Mouse (Mus musculus): ENCODE data around the gene Gm21409. TPM values are rescaled to one million over a fixed set of nuclear protein-coding genes. Genes with fewer than 3 reads are reported as not detected.
"Not testable (repeated sequence)": the region's sequence is repeated elsewhere in the genome, so short reads cannot be mapped to it uniquely, and the experiment has no call there.

The Gm21409 gene
- polyA plus RNA-seq (2012; rRNA removed) (not detected in 2 replicates), polyA plus RNA-seq (2014; fragmentation: Nextera tagmentation; extraction: Ambion mirVana) (not detected in 2 replicates)

- not testable (repeated sequence) for H3K9me3 ChIP-seq (ENCODE audit: control insufficient read depth, low read length); H3K27me3 ChIP-seq (ENCODE audit: control insufficient read depth, insufficient read depth, low read length); DNase-seq (ENCODE audit: low read depth in 3 of 3, low spot score in 3 of 3); H3K4me2 ChIP-seq (ENCODE audit: low read depth); H3K4me3 ChIP-seq (ENCODE audit: insufficient read depth in 1 of 2, low read depth in 2 of 2, low read length in 2 of 2); ATAC-seq (ENCODE audit: insufficient read depth); H3K4me1 ChIP-seq (replicated peaks; ENCODE audit: control insufficient read depth in 2 of 2, insufficient read depth in 2 of 2, low read length in 1 of 2); H3K27ac ChIP-seq; H3K9ac ChIP-seq (replicated peaks); H3K36me3 ChIP-seq (replicated peaks; ENCODE audit: control insufficient read depth, insufficient read depth, low read depth)
- WGBS (ENCODE audit: insufficient replicate concordance) = no CpG with 5 or more reads among the region's 6 CpGs
These were observed at the start of gene Gm21409 for GRCm38 (mm10) chrY:84746385-84746784. Gene Gm21409 (plus strand): TSS chrY:84746685.

Other genes with a start within 250 kb of the Gm21409 start
- gene Gm21394, start 181.8 kb upstream of the Gm21409 start, polyA plus RNA-seq (2012; rRNA removed) = not detected in 2 replicates
- not detected in 2 replicates for gene Gm21394, start 181.8 kb upstream of the Gm21409 start, polyA plus RNA-seq (2014; fragmentation: Nextera tagmentation; extraction: Ambion mirVana)